Mouse (Mus musculus) lung, postnatal 0 days (tissue): ENCODE results near the gene Nabp1. TPM values are rescaled to one million over a fixed set of nuclear protein-coding genes. Genes with fewer than 3 reads are reported as not detected.

Experiments used
- ATAC-seq: fragments of 200-750 bp; cut with Nextera tagmentation; 2 replicates; pipeline ENCODE4 v1.8.0; 2017; ENCODE audit warnings: moderate library complexity
- DNase-seq: peaks from one replicate; pipeline ENCODE4 v3.0.0-alpha.2; 2016; ENCODE audit warnings: low spot score
- H3K27ac ChIP-seq: fragments of 300-500 bp; sonication (generic); 2 replicates; pipeline ENCODE4 v1.5.1; 2014; ENCODE audit warnings: antibody characterized with exemption, mild to moderate bottlenecking, low read length, mixed read lengths
- H3K27me3 ChIP-seq: fragments of 300-500 bp; sonication (generic); replicated peaks from 2 replicates; pipeline ENCODE4 v1.6.1; 2014; ENCODE audit warnings: low read length, mixed read lengths; ENCODE audit not compliant: insufficient read depth
- H3K36me3 ChIP-seq: fragments of 300-500 bp; sonication (generic); 2 replicates; pipeline ENCODE4 v1.6.1; 2014; ENCODE audit warnings: low read length, mixed read lengths; ENCODE audit not compliant: insufficient read depth
- H3K4me1 ChIP-seq: fragments of 300-500 bp; sonication (generic); 2 replicates; pipeline ENCODE4 v1.6.1; 2014; ENCODE audit warnings: antibody characterized with exemption, low read depth, low read length, mixed read lengths; ENCODE audit not compliant: insufficient read depth
- H3K4me2 ChIP-seq: fragments of 300-500 bp; sonication (generic); replicated peaks from 2 replicates; pipeline ENCODE4 v1.6.1; 2014; ENCODE audit warnings: low read depth, mild to moderate bottlenecking, low read length, moderate library complexity, mixed read lengths
- H3K4me3 ChIP-seq: fragments of 300-500 bp; sonication (generic); 2 replicates; pipeline ENCODE4 v1.5.1; 2014; ENCODE audit warnings: low read depth, low read length
- H3K9ac ChIP-seq: fragments of 300-500 bp; sonication (generic); replicated peaks from 2 replicates; pipeline ENCODE4 v1.6.1; 2014; ENCODE audit warnings: low read depth, mild to moderate bottlenecking
- H3K9me3 ChIP-seq: fragments of 300-500 bp; sonication (generic); 2 replicates; pipeline ENCODE4 v1.6.1; 2016; ENCODE audit warnings: low read length, mixed read lengths
- CTCF ChIP-seq: IDR thresholded peaks from 2 replicates; pipeline ENCODE4 v1.5.1; 2016; ENCODE audit warnings: antibody characterized with exemption, mild to moderate bottlenecking
- EP300 ChIP-seq: IDR thresholded peaks from 2 replicates; pipeline ENCODE4 v1.6.1; 2016; ENCODE audit warnings: antibody characterized with exemption, mild to moderate bottlenecking, control low read depth
- WGBS: fragments of 180-500 bp; shearing (Covaris S2); extraction: QIAGEN DNeasy Blood & Tissue Kit; methylation state at CpG from one replicate; pipeline ENCODE4 v1.1.7; 2014; 5-methylcytosine and 5-hydroxymethylcytosine counted together
- polyA plus RNA-seq: library from polyadenylated mRNA; unstranded; fragments of >200 nt; fragmentation: Nextera tagmentation; extraction: Ambion mirVana; gene quantifications from 2 replicates; pipeline ENCODE4 v1.2.1, GENCODE M21; 2015

Nabp1 gene
- polyA plus RNA-seq, 1 experiment from 2014 or later, result 20.0 TPM

- Histone ChIP-seq H3K36me3 (no peaks in the 10 kb centered on the region), H3K9me3 (no peaks in the 10 kb centered on the region), H3K4me3 (no peak overlapping the region), H3K4me2 (no peak overlapping the region), H3K4me1 (no peaks in the 10 kb centered on the region), H3K9ac (no peak overlapping the region), H3K27ac (no peak overlapping the region), H3K27me3 (no peaks in the 10 kb centered on the region)
- ATAC-seq, result peak; percentile 33; the same call in 1 of the 2 replicates
- WGBS, result 64% methylated on average over 2 of the region's 2 CpGs
- DNase-seq, result no peak
- no peak for TF ChIP-seq CTCF
- TF ChIP-seq EP300, result no peak
Measured at GRCm38 (mm10) chr1:51498601-51499098, 20.4 kb upstream of the Nabp1 start.

- no peak overlapping the region for H3K4me2 ChIP-seq
- H3K27ac ChIP-seq, result no peak overlapping the region
- no peak overlapping the region for H3K4me3 ChIP-seq
- H3K9me3 ChIP-seq, result no peaks in the 10 kb centered on the region
- no peak overlapping the region for H3K9ac ChIP-seq
- DNase-seq (no peak), ATAC-seq (no peak)
- TF ChIP-seq EP300, result no peak
- TF ChIP-seq CTCF, result no peak
- 90% methylated on average over 1 of the region's 1 CpGs for WGBS
- no peaks in the 10 kb centered on the region for H3K27me3 ChIP-seq
- H3K36me3 ChIP-seq, result no peaks in the 10 kb centered on the region
- no peaks in the 10 kb centered on the region for H3K4me1 ChIP-seq
Measured at GRCm38 (mm10) chr1:51496163-51496562, 17.9 kb upstream of the Nabp1 start.

GRCm38 (mm10) chr1:51493592-51494307 lies 15.5 kb upstream of the Nabp1 start:
- H3K27ac ChIP-seq, result no peak overlapping the region
- H3K4me1 ChIP-seq, result no peaks in the 10 kb centered on the region
- no peak overlapping the region for H3K4me3 ChIP-seq
- ATAC-seq, result no peak
- DNase-seq, result no peak
- WGBS, result 79% methylated on average over 7 of the region's 7 CpGs
- H3K9ac ChIP-seq, result no peak overlapping the region
- H3K4me2 ChIP-seq, result no peak overlapping the region
- H3K9me3 ChIP-seq, result no peaks in the 10 kb centered on the region
- no peaks in the 10 kb centered on the region for H3K27me3 ChIP-seq
- TF ChIP-seq EP300 (no peak), CTCF (no peak)
- no peaks in the 10 kb centered on the region for H3K36me3 ChIP-seq

- Histone ChIP-seq H3K9ac (no peak overlapping the region), H3K4me3 (no peak overlapping the region), H3K4me2 (no peak overlapping the region), H3K36me3 (no peaks in the 10 kb centered on the region), H3K27me3 (no peaks in the 10 kb centered on the region), H3K9me3 (no peaks in the 10 kb centered on the region), H3K27ac (no peak overlapping the region), H3K4me1 (no peaks in the 10 kb centered on the region; the same call in 1 of the 2 replicates)
- ATAC-seq (0 out of 2 replicates have a peak, but pooled peaks have one; percentile 25), DNase-seq (no peak)
- TF ChIP-seq CTCF, result no peak
- no peak for TF ChIP-seq EP300
- 67% methylated on average over 1 of the region's 1 CpGs for WGBS
Measured at GRCm38 (mm10) chr1:51486291-51486690, 8.1 kb upstream of the Nabp1 start.

- H3K9me3 ChIP-seq, result no peaks in the 10 kb centered on the region
- no peak overlapping the region for H3K9ac ChIP-seq
- no peaks in the 10 kb centered on the region for H3K27me3 ChIP-seq
- no peak overlapping the region for H3K4me2 ChIP-seq
- DNase-seq, result peak; percentile 42
- H3K36me3 ChIP-seq, result no peaks in the 10 kb centered on the region
- no peaks in the 10 kb centered on the region; the same call in 1 of the 2 replicates for H3K4me1 ChIP-seq
- no peak overlapping the region for H3K27ac ChIP-seq
- TF ChIP-seq EP300 (no peak), CTCF (no peak)
- H3K4me3 ChIP-seq, result no peak overlapping the region
- no peak for ATAC-seq
Measured at GRCm38 (mm10) chr1:51480386-51480785, 2.2 kb upstream of the Nabp1 start.

GRCm38 (mm10) chr1:51479691-51480090 lies 1.5 kb upstream of the Nabp1 start:
- ATAC-seq (no peak), DNase-seq (no peak)
- 89% methylated on average over 1 of the region's 1 CpGs for WGBS
- no peak overlapping the region for H3K4me2 ChIP-seq
- H3K4me3 ChIP-seq, result no peak overlapping the region
- H3K9ac ChIP-seq, result no peak overlapping the region
- H3K27ac ChIP-seq, result no peak overlapping the region
- H3K36me3 ChIP-seq, result no peaks in the 10 kb centered on the region
- no peaks in the 10 kb centered on the region for H3K9me3 ChIP-seq
- H3K4me1 ChIP-seq, result no peaks in the 10 kb centered on the region; the same call in 1 of the 2 replicates
- no peaks in the 10 kb centered on the region for H3K27me3 ChIP-seq
- TF ChIP-seq EP300 (no peak), CTCF (no peak)
